In the genomic region with DNA sequence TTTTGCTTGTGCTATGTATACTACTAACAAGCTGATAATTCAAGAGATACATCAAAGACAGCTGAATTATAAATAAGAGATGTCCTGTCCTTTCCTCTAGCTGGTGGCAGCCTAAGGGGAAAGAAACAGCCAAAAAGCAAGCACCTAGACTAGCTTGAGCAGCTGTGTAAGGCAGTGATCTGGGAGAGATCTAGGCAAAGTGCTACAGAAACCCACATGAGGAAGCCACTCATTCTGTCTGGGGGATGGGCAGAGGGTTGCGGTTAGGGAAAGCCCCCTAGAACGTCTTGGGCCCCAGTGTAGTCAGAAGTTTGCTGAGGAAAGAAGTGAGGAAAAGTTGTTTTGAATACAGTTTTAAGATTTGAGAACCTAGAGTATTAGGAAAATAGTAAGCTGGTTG, we compare ENCODE assay signal across 8 mouse cellular contexts. TPM values are rescaled to one million over a fixed set of nuclear protein-coding genes. Genes with fewer than 3 reads are reported as not detected.
DNase-seq lines count a peak whose midpoint lies in the region; ATAC-seq and TF ChIP-seq lines count a peak whose summit lies in the region.

No protein-coding gene starts in this region.

- peak overlapping the region; percentile 96; the same call in 1 of the 2 replicates for H3K9ac ChIP-seq in kidney, embryonic 14.5 days (ENCODE audit: low read depth, low read length)
- peak overlapping the region; percentile 96 for H3K9ac ChIP-seq in limb, embryonic 12.5 days (replicated peaks)

- peaks cover 12% of the 10 kb centered on the region; the same call in 1 of the 2 replicates for H3K4me1 ChIP-seq in kidney, embryonic 14.5 days (ENCODE audit: control insufficient read depth, insufficient read depth, low read length)
- peaks cover 9% of the 10 kb centered on the region for H3K4me1 ChIP-seq in embryonic fibroblast, embryonic 13.5 days (ENCODE audit: control insufficient read depth, insufficient read depth, low read length)
- peaks cover 22% of the 10 kb centered on the region for H3K4me1 ChIP-seq in limb, embryonic 12.5 days (replicated peaks)

- 72% methylated on average over 2 of the region's 2 CpGs for WGBS in kidney, embryonic 14.5 days
- 68% methylated on average over 2 of the region's 2 CpGs for WGBS in limb, embryonic 12.5 days

- H3K9me3 ChIP-seq in kidney, embryonic 14.5 days (ENCODE audit: control insufficient read depth, low read length), result no peaks in the 10 kb centered on the region
- H3K9me3 ChIP-seq in limb, embryonic 12.5 days, result no peaks in the 10 kb centered on the region

- H3K36me3 ChIP-seq in kidney, embryonic 14.5 days (ENCODE audit: control insufficient read depth, insufficient read depth, low read length), result peaks cover 54% of the 10 kb centered on the region
- H3K36me3 ChIP-seq in limb, embryonic 12.5 days, result peaks cover 68% of the 10 kb centered on the region

- TF ChIP-seq POLR2A in embryonic fibroblast, embryonic 13.5 days (IDR thresholded peaks at IDR 0.05; ENCODE audit: low read depth, low read length), result no peak

- H3K27ac ChIP-seq in kidney, embryonic 14.5 days (ENCODE audit: low read depth, low read length), result no peak overlapping the region
- no peak overlapping the region for H3K27ac ChIP-seq in embryonic fibroblast, embryonic 13.5 days (ENCODE audit: insufficient read depth, low read length)
- H3K27ac ChIP-seq in limb, embryonic 12.5 days, result no peak overlapping the region

- DNase-seq in kidney, postnatal 4 days, result no peak
- peak; percentile 54 to 77 for DNase-seq in monocyte, adult 2 months (ENCODE audit: low read depth in 1 of 2, low spot score in 2 of 2)
- DNase-seq in Muller cell, postnatal 12 days (ENCODE audit: inconsistent ontology term), result no peak
- DNase-seq in embryo, embryonic 11 days, result no peak
- no peak for DNase-seq in gastrocnemius, postnatal 36 days

- intact Hi-C loops in gastrocnemius, postnatal 36 days (cut with DNase I), result loop anchor here (5.0 kb wide), 1 partner anchor 118 kb away; no protein-coding TSS in a partner anchor

- no peak for TF ChIP-seq CTCF in embryonic fibroblast, embryonic 13.5 days (IDR thresholded peaks at IDR 0.05; ENCODE audit: borderline replicate concordance, insufficient read depth, low read length)

- ATAC-seq in kidney, embryonic 14.5 days (ENCODE audit: low FRiP score, low TSS enrichment), result no peak
- ATAC-seq in limb, embryonic 12.5 days (ENCODE audit: insufficient number of reproducible peaks, insufficient read depth, low FRiP score, low TSS enrichment, low read depth), result no peak

- H3K27me3 ChIP-seq in kidney, embryonic 14.5 days (ENCODE audit: control insufficient read depth, insufficient read depth, low read length), result no peaks in the 10 kb centered on the region
- H3K27me3 ChIP-seq in limb, embryonic 12.5 days, result no peaks in the 10 kb centered on the region

- peak overlapping the region; percentile 94 for H3K4me2 ChIP-seq in kidney, embryonic 14.5 days (replicated peaks; ENCODE audit: low read depth, low read length)
- peak overlapping the region; percentile 98 for H3K4me2 ChIP-seq in limb, embryonic 12.5 days

- peak overlapping the region; percentile 98 for H3K4me3 ChIP-seq in kidney, embryonic 14.5 days (ENCODE audit: low read length)
- H3K4me3 ChIP-seq in embryonic fibroblast, embryonic 13.5 days (ENCODE audit: insufficient read depth, low read length), result peak overlapping the region; percentile 54
- H3K4me3 ChIP-seq in limb, embryonic 12.5 days (replicated peaks), result peak overlapping the region; percentile 99

RNA-seq across cellular contexts. Expression of gene Fbrs, which starts 1.3 kb away (rescaled TPM):
- polyA plus RNA-seq in kidney, embryonic 14.5 days (2014; fragmentation: Nextera tagmentation; extraction: Ambion mirVana), result 16.1 and 16.7 TPM in 2 replicates
- 54.2 and 58.1 TPM in 2 replicates for polyA plus RNA-seq in embryonic fibroblast, embryonic 13.5 days (2011; ENCODE audit: insufficient read length, low read depth, missing spikeins)
- 11.7 and 13.0 TPM in 2 replicates for polyA plus RNA-seq in limb, embryonic 12.5 days (2016; fragmentation: Nextera tagmentation; extraction: Ambion mirVana)
- total RNA-seq in gastrocnemius, postnatal 36 days (2021), result 10 to 100 TPM; 15.0 to 24.6 TPM

RNA-seq across cellular contexts. Expression of gene Prr14, which starts 20.9 kb away (rescaled TPM):
- 40.9 and 48.4 TPM in 2 replicates for polyA plus RNA-seq in kidney, embryonic 14.5 days (2014; fragmentation: Nextera tagmentation; extraction: Ambion mirVana)
- polyA plus RNA-seq in embryonic fibroblast, embryonic 13.5 days (2011; ENCODE audit: insufficient read length, low read depth, missing spikeins), result 73.6 and 83.0 TPM in 2 replicates
- 41.0 and 43.7 TPM in 2 replicates for polyA plus RNA-seq in limb, embryonic 12.5 days (2016; fragmentation: Nextera tagmentation; extraction: Ambion mirVana)
- total RNA-seq in gastrocnemius, postnatal 36 days (2021), result 10 to 100 TPM; 14.7 to 19.3 TPM

RNA-seq across cellular contexts. Expression of gene Zfp689, which starts 31.4 kb away (rescaled TPM):
- 6.4 and 10.8 TPM in 2 replicates for polyA plus RNA-seq in kidney, embryonic 14.5 days (2014; fragmentation: Nextera tagmentation; extraction: Ambion mirVana)
- 1.8 and 3.2 TPM in 2 replicates for polyA plus RNA-seq in embryonic fibroblast, embryonic 13.5 days (2011; ENCODE audit: insufficient read length, low read depth, missing spikeins)
- 16.8 and 17.8 TPM in 2 replicates for polyA plus RNA-seq in limb, embryonic 12.5 days (2016; fragmentation: Nextera tagmentation; extraction: Ambion mirVana)
- under 1 TPM; 0.69 to 0.87 TPM for total RNA-seq in gastrocnemius, postnatal 36 days (2021)

RNA-seq across cellular contexts. Expression of gene Srcap, which starts 31.5 kb away (rescaled TPM):
- polyA plus RNA-seq in kidney, embryonic 14.5 days (2014; fragmentation: Nextera tagmentation; extraction: Ambion mirVana), result 43.0 and 82.3 TPM in 2 replicates
- polyA plus RNA-seq in embryonic fibroblast, embryonic 13.5 days (2011; ENCODE audit: insufficient read length, low read depth, missing spikeins), result 63.8 and 64.6 TPM in 2 replicates
- 77.2 and 79.4 TPM in 2 replicates for polyA plus RNA-seq in limb, embryonic 12.5 days (2016; fragmentation: Nextera tagmentation; extraction: Ambion mirVana)
- total RNA-seq in gastrocnemius, postnatal 36 days (2021), result 10 to 100 TPM; 43.7 to 51.0 TPM

RNA-seq across cellular contexts. Expression of gene Gm42715, which starts 39.1 kb away (rescaled TPM):
- 25.1 and 25.4 TPM in 2 replicates for polyA plus RNA-seq in kidney, embryonic 14.5 days (2014; fragmentation: Nextera tagmentation; extraction: Ambion mirVana)
- polyA plus RNA-seq in embryonic fibroblast, embryonic 13.5 days (2011; ENCODE audit: insufficient read length, low read depth, missing spikeins), result 10.3 and 12.0 TPM in 2 replicates
- polyA plus RNA-seq in limb, embryonic 12.5 days (2016; fragmentation: Nextera tagmentation; extraction: Ambion mirVana), result 15.9 and 18.0 TPM in 2 replicates
- total RNA-seq in gastrocnemius, postnatal 36 days (2021), result 1 to 10 TPM; 4.2 to 5.4 TPM

Comparison
In these comparisons a context has a peak if more than half of its experiments do, and no peak if none do; other contexts are left out.
1. DNase-seq: peak in monocyte, adult 2 months (2 of 2); none in kidney, postnatal 4 days (0 of 2), Muller cell, postnatal 12 days (single experiment), embryo, embryonic 11 days (single experiment) and gastrocnemius, postnatal 36 days (0 of 2).
2. Peak in every context shown above with its lines, with median percentiles within 50 percentile points of each other: H3K4me3 ChIP-seq.